Mouse (Mus musculus): Measurements from ENCODE around the gene Olfr1361. TPM values are rescaled to one million over a fixed set of nuclear protein-coding genes. Genes with fewer than 3 reads are reported as not detected.

Gene Olfr1361
- not detected in 2 replicates for total RNA-seq (2021)
- long read RNA-seq, experiment 1 = 0 reads
- long read RNA-seq, experiment 2 = 0 reads

DNA sequence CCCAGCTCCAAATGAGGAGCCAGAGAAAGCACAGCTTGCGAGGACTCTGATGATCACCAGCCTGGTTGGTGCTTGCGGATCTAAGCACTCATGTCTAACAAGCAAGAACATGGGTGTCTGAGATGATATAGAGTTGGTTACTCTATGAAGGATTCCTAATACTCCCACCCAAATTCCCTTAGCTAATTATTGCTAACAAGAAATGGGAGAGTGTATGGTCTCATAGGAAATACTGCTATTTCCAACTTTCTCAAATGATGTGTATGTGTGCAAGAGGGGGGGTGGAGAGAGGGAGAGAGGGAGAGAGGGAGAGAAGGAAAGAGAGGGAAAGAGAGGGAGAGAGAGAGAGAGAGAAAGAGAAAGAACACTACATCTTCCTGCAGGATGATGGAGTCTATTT, at the start of gene Olfr1361:
Gene Olfr1361 (minus strand): TSS at position 101 of the 400 bp plus-strand sequence.
- no peak for DNase-seq

DNA sequence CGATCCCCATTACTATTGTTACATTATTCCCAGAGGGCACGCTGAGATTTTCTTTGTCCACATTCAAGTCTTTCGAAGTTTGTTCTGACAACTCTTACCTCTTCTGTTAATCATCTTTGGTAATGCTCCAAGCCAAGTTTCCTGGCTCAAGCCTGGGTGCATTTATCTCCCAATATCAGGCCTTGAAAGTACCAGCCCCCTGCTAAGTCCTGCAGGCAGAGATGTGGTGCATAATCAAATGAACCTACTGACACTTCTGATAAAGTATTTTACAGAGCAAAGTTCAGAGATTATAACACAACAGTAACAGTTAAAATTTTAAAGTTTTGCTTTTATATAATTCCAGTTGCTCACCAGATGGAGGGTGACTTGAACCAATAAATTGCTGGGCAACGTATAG, 48.5 kb upstream of the Olfr1361 start:
- DNase-seq = no peak

DNA sequence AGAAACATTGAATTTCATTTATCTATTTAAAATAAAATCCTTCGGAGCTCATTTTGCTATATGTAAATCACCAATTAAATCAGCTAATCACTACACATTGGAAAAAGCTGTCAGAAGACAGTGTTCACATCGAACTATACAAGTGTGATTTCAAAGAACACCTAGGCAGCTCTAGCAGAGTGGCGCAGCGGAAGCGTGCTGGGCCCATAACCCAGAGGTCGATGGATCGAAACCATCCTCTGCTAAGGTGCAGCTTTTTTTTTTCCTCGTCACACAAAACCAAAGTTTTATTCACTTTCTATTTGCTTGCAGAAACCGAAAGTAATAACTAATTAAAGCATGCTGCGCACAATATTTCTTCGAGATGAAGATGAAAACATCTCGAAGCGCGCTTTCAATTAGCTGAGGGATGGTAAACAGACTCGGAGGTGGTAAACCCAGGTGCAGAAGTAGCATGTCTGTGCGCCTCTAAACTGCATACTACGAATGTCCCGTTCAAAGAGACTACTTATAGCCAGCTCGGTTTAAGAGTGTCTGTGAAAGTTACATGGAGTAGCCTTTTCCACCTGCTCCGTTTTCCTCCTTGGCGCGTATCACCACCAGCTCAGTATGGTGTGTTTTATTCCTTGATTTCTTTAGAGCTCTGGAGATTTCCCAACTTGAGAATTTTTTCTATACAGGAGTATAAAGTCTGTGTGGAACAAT, 47.8 kb upstream of the Olfr1361 start:
- peak; percentile 84 for DNase-seq

GRCm38 (mm10) chr13:21710031-21710711, 47.0 kb upstream of the Olfr1361 start:
- DNase-seq = peak; percentile 93

- no peak for DNase-seq
These were observed 43.5 kb upstream of the Olfr1361 start for GRCm38 (mm10) chr13:21706669-21707068.

- DNase-seq = no peak
These were observed 34.6 kb upstream of the Olfr1361 start, which contains the start of gene Olfr1359 for GRCm38 (mm10) chr13:21697811-21698210. Gene Olfr1359, plus strand, starts transcription at chr13:21698111.

DNA sequence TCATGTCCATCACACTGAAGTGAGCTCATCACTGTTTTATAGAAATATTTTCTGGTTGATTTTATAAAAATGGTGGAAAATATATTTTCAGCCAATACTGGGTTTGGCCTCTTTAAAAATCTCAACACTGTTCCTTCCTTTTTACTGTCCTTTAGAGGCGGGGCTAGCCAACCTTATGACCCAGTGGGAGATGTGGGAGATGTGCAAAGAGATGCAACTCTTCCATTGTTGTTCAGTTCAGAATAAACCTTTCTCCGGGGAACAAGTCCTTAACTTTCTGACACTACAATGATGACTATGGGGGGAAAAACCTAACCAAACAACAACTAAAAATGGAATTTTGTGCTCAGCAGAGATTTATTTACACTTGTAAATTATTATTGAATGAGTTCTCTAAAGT, 14.1 kb upstream of the Olfr1361 start, which contains the start of gene Olfr1360:
Gene Olfr1360 (minus strand): TSS at position 101 of the 400 bp plus-strand sequence.
- DNase-seq = no peak

- no peak for DNase-seq
These were observed 20.8 kb downstream of the Olfr1361 start, which contains the start of gene Olfr11 for GRCm38 (mm10) chr13:21642418-21642817. Gene Olfr11, minus strand, starts transcription at chr13:21642518.

GRCm38 (mm10) chr13:21613922-21614321, 49.3 kb downstream of the Olfr1361 start, which contains the start of gene Olfr1362:
Gene Olfr1362, minus strand, starts transcription at chr13:21614022.
- no peak for DNase-seq

Other genes starting within 250 kb of the Olfr1361 start
- 0.79 and 0.85 TPM in 2 replicates for gene Pgbd1, start 222.3 kb downstream of the Olfr1361 start, total RNA-seq (2021)
- gene Zscan26, start 209.7 kb downstream of the Olfr1361 start, total RNA-seq (2021) = 32.2 and 35.4 TPM in 2 replicates
- 1.4 and 1.7 TPM in 2 replicates for gene Nkapl, start 194.9 kb downstream of the Olfr1361 start, total RNA-seq (2021)
- gene Zkscan4, start 184.5 kb downstream of the Olfr1361 start, total RNA-seq (2021) = 2.3 and 3.9 TPM in 2 replicates
- not detected in 2 replicates for gene Gm10065, start 183.9 kb downstream of the Olfr1361 start, total RNA-seq (2021)
- gene AK157302, start 168.2 kb downstream of the Olfr1361 start, total RNA-seq (2021) = 16.7 and 18.3 TPM in 2 replicates
- gene Gm11273, start 162.0 kb downstream of the Olfr1361 start, total RNA-seq (2021) = 174 and 184 TPM in 2 replicates
- 17.4 and 20.4 TPM in 2 replicates for gene Zkscan8, start 132.3 kb downstream of the Olfr1361 start, total RNA-seq (2021)
- not detected in 2 replicates for gene Olfr1366, start 120.6 kb downstream of the Olfr1361 start, total RNA-seq (2021)
- gene Olfr1535, start 103.5 kb downstream of the Olfr1361 start, total RNA-seq (2021) = not detected in 2 replicates
- not detected in 2 replicates for gene Olfr1364, start 81.6 kb downstream of the Olfr1361 start, total RNA-seq (2021)
- not detected in 2 replicates for gene Olfr1362, start 49.4 kb downstream of the Olfr1361 start, total RNA-seq (2021)
- not detected in 2 replicates for gene Olfr11, start 20.9 kb downstream of the Olfr1361 start, total RNA-seq (2021)
- not detected in 2 replicates for gene Olfr1360, start 14.0 kb upstream of the Olfr1361 start, total RNA-seq (2021)
- not detected in 2 replicates for gene Olfr1359, start 34.7 kb upstream of the Olfr1361 start, total RNA-seq (2021)
- 191 and 254 TPM in 2 replicates for gene Hist1h2bl, start 52.8 kb upstream of the Olfr1361 start, total RNA-seq (2021)
- gene Hist1h2ai, start 53.0 kb upstream of the Olfr1361 start, total RNA-seq (2021) = 129 and 184 TPM in 2 replicates
- 287 and 324 TPM in 2 replicates for gene Hist1h3h, start 54.3 kb upstream of the Olfr1361 start, total RNA-seq (2021)
- 57.9 and 74.0 TPM in 2 replicates for gene Hist1h2bm, start 58.7 kb upstream of the Olfr1361 start, total RNA-seq (2021)
- gene Hist1h4j, start 71.7 kb upstream of the Olfr1361 start, total RNA-seq (2021) = 35.2 and 49.4 TPM in 2 replicates
- 468 and 533 TPM in 2 replicates for gene Hist1h4k, start 87.1 kb upstream of the Olfr1361 start, total RNA-seq (2021)
- 72.0 and 91.7 TPM in 2 replicates for gene Hist1h2ak, start 90.4 kb upstream of the Olfr1361 start, total RNA-seq (2021)
- gene Hist1h2bn, start 90.7 kb upstream of the Olfr1361 start, total RNA-seq (2021) = 127 and 142 TPM in 2 replicates
- gene Hist1h1b, start 117.2 kb upstream of the Olfr1361 start, total RNA-seq (2021) = 129 and 152 TPM in 2 replicates
- gene Hist1h3i, start 120.0 kb upstream of the Olfr1361 start, total RNA-seq (2021) = 215 and 253 TPM in 2 replicates
- gene Hist1h2an, start 123.8 kb upstream of the Olfr1361 start, total RNA-seq (2021) = 38.5 and 43.6 TPM in 2 replicates
- gene Hist1h2bp, start 124.1 kb upstream of the Olfr1361 start, total RNA-seq (2021) = 68.9 and 94.7 TPM in 2 replicates
- 128 and 131 TPM in 2 replicates for gene Hist1h2bq, start 146.8 kb upstream of the Olfr1361 start, total RNA-seq (2021)
- gene Hist1h2ao, start 147.1 kb upstream of the Olfr1361 start, total RNA-seq (2021) = not detected in 2 replicates
- 417 and 512 TPM in 2 replicates for gene Hist1h4m, start 148.4 kb upstream of the Olfr1361 start, total RNA-seq (2021)
- gene Hist1h4n, start 168.8 kb upstream of the Olfr1361 start, total RNA-seq (2021) = 37.8 and 56.1 TPM in 2 replicates
- 319 and 352 TPM in 2 replicates for gene Hist1h2ap, start 170.1 kb upstream of the Olfr1361 start, total RNA-seq (2021)
- gene Hist1h2br, start 170.4 kb upstream of the Olfr1361 start, total RNA-seq (2021) = 132 and 133 TPM in 2 replicates

All from adrenal gland, postnatal 14 days (tissue).